Mouse (Mus musculus) megakaryocyte, embryonic 14.5 days (primary cell): ENCODE data around the gene Rhou.

Experiments
- FLI1 ChIP-seq: IDR thresholded peaks from 2 replicates; pipeline ENCODE4 v1.6.1; 2012; ENCODE audit warnings: low read length, inconsistent platforms, mixed read lengths
- GATA1 ChIP-seq: IDR thresholded peaks from 3 replicates; pipeline ENCODE4 v1.6.1; 2012; ENCODE audit warnings: mixed read lengths, low read length, inconsistent platforms, borderline replicate concordance

- TF ChIP-seq FLI1: no peak
- no peak for TF ChIP-seq GATA1
Measured at GRCm38 (mm10) chr8:123645229-123645628, 8.5 kb upstream of the Rhou start.
